Mouse (Mus musculus) liver, embryonic 16.5 days (tissue): Measurements from ENCODE around the gene Fcer1g. TPM values are rescaled to one million over a fixed set of nuclear protein-coding genes. Genes with fewer than 3 reads are reported as not detected.

Source experiments
- polyA plus RNA-seq: library from polyadenylated mRNA; unstranded; fragments of >200 nt; fragmentation: Nextera tagmentation; extraction: Ambion mirVana; gene quantifications from 2 replicates; pipeline ENCODE4 v1.2.1, GENCODE M21; 2015

Fcer1g gene
- polyA plus RNA-seq, 1 experiment from 2014 or later: 128 TPM

Other genes starting within 250 kb of the Fcer1g start
- gene Fcgr4, start 215.4 kb downstream of the Fcer1g start, polyA plus RNA-seq: 4.1 and 4.3 TPM in 2 replicates
- gene Fcgr3, start 169.4 kb downstream of the Fcer1g start, polyA plus RNA-seq: 28.6 and 30.3 TPM in 2 replicates
- gene Cfap126, start 120.4 kb downstream of the Fcer1g start, polyA plus RNA-seq: 1.8 and 2.1 TPM in 2 replicates
- 137 and 164 TPM in 2 replicates for gene Sdhc, start 83.8 kb downstream of the Fcer1g start, polyA plus RNA-seq
- 0.04 TPM in 1 of 2 replicates, not detected in the other for gene Mpz, start 83.7 kb downstream of the Fcer1g start, polyA plus RNA-seq
- 2.5 and 2.6 TPM in 2 replicates for gene Pcp4l1, start 38.1 kb downstream of the Fcer1g start, polyA plus RNA-seq
- 2.2 and 2.4 TPM in 2 replicates for gene Nr1i3, start 20.4 kb downstream of the Fcer1g start, polyA plus RNA-seq
- gene Tomm40l, start 11.9 kb downstream of the Fcer1g start, polyA plus RNA-seq: 11.8 and 14.9 TPM in 2 replicates
- 8,709 and 8,864 TPM in 2 replicates for gene Apoa2, start 9.3 kb downstream of the Fcer1g start, polyA plus RNA-seq
- gene Adamts4, start 16.1 kb upstream of the Fcer1g start, polyA plus RNA-seq: 0.48 and 0.64 TPM in 2 replicates
- 138 and 143 TPM in 2 replicates for gene Ndufs2, start 17.0 kb upstream of the Fcer1g start, polyA plus RNA-seq
- 22.6 and 23.2 TPM in 2 replicates for gene B4galt3, start 36.0 kb upstream of the Fcer1g start, polyA plus RNA-seq
- gene Ppox, start 46.8 kb upstream of the Fcer1g start, polyA plus RNA-seq: 205 and 206 TPM in 2 replicates
- gene Usp21, start 53.6 kb upstream of the Fcer1g start, polyA plus RNA-seq: 23.1 and 25.3 TPM in 2 replicates
- gene Ufc1, start 60.7 kb upstream of the Fcer1g start, polyA plus RNA-seq: 40.3 and 45.2 TPM in 2 replicates
- 17.5 and 19.7 TPM in 2 replicates for gene Dedd, start 94.8 kb upstream of the Fcer1g start, polyA plus RNA-seq
- 38.8 and 39.0 TPM in 2 replicates for gene Nit1, start 111.3 kb upstream of the Fcer1g start, polyA plus RNA-seq
- 30.9 and 37.8 TPM in 2 replicates for gene Pfdn2, start 111.3 kb upstream of the Fcer1g start, polyA plus RNA-seq
- gene Klhdc9, start 126.4 kb upstream of the Fcer1g start, polyA plus RNA-seq: 0.20 and 0.28 TPM in 2 replicates
- gene Nectin4, start 135.7 kb upstream of the Fcer1g start, polyA plus RNA-seq: 0.09 and 0.13 TPM in 2 replicates
- gene Arhgap30, start 154.6 kb upstream of the Fcer1g start, polyA plus RNA-seq: 5.3 and 5.8 TPM in 2 replicates
- 15.9 and 19.3 TPM in 2 replicates for gene Usf1, start 176.9 kb upstream of the Fcer1g start, polyA plus RNA-seq
- gene Tstd1, start 184.5 kb upstream of the Fcer1g start, polyA plus RNA-seq: 4.6 and 5.3 TPM in 2 replicates
- gene F11r, start 203.2 kb upstream of the Fcer1g start, polyA plus RNA-seq: 33.8 and 34.2 TPM in 2 replicates